Mouse (Mus musculus): ENCODE measurements around the gene Mef2a. TPM values are rescaled to one million over a fixed set of nuclear protein-coding genes. Genes with fewer than 3 reads are reported as not detected.

The Mef2a gene
- polyA plus RNA-seq, 1 experiment from 2014 or later, result 59.1 TPM

GRCm38 (mm10) chr7:67404176-67404575, 31.5 kb upstream of the Mef2a start:
- no peaks in the 10 kb centered on the region for H3K4me1 ChIP-seq (ENCODE audit: control insufficient read depth, insufficient read depth, low read length)
- no peaks in the 10 kb centered on the region for H3K36me3 ChIP-seq (ENCODE audit: control insufficient read depth, insufficient read depth, low read length)
- H3K4me2 ChIP-seq (ENCODE audit: low read depth, low read length), result no peak overlapping the region
- 76% methylated on average over 2 of the region's 2 CpGs for WGBS
- H3K9me3 ChIP-seq (ENCODE audit: control insufficient read depth, low read length), result peaks cover 6% of the 10 kb centered on the region; the same call in 1 of the 2 replicates
- H3K27me3 ChIP-seq (replicated peaks; ENCODE audit: control insufficient read depth, insufficient read depth, low read length), result no peaks in the 10 kb centered on the region
- DNase-seq (ENCODE audit: low spot score) (no peak), ATAC-seq (ENCODE audit: low read depth) (no peak)
- no peak overlapping the region for H3K4me3 ChIP-seq (ENCODE audit: low read depth, low read length)
- H3K27ac ChIP-seq (replicated peaks; ENCODE audit: low read depth, low read length), result no peak overlapping the region
- H3K9ac ChIP-seq (ENCODE audit: low read depth, low read length), result no peak overlapping the region

GRCm38 (mm10) chr7:67402353-67402752, 29.7 kb upstream of the Mef2a start:
- Histone ChIP-seq H3K27me3 (replicated peaks; ENCODE audit: control insufficient read depth, insufficient read depth, low read length) (no peaks in the 10 kb centered on the region), H3K9me3 (ENCODE audit: control insufficient read depth, low read length) (peaks cover 6% of the 10 kb centered on the region; the same call in 1 of the 2 replicates), H3K9ac (ENCODE audit: low read depth, low read length) (no peak overlapping the region), H3K4me2 (ENCODE audit: low read depth, low read length) (no peak overlapping the region), H3K4me3 (ENCODE audit: low read depth, low read length) (no peak overlapping the region), H3K4me1 (ENCODE audit: control insufficient read depth, insufficient read depth, low read length) (no peaks in the 10 kb centered on the region), H3K36me3 (ENCODE audit: control insufficient read depth, insufficient read depth, low read length) (no peaks in the 10 kb centered on the region), H3K27ac (replicated peaks; ENCODE audit: low read depth, low read length) (no peak overlapping the region)
- ATAC-seq (ENCODE audit: low read depth), result no peak
- WGBS, result 66% methylated on average over 7 of the region's 7 CpGs
- DNase-seq (ENCODE audit: low spot score), result no peak

- DNase-seq (ENCODE audit: low spot score) (no peak), ATAC-seq (ENCODE audit: low read depth) (no peak)
- Histone ChIP-seq H3K9me3 (ENCODE audit: control insufficient read depth, low read length) (peaks cover 6% of the 10 kb centered on the region; the same call in 1 of the 2 replicates), H3K9ac (ENCODE audit: low read depth, low read length) (no peak overlapping the region), H3K4me2 (ENCODE audit: low read depth, low read length) (no peak overlapping the region), H3K4me3 (ENCODE audit: low read depth, low read length) (no peak overlapping the region), H3K27me3 (replicated peaks; ENCODE audit: control insufficient read depth, insufficient read depth, low read length) (no peaks in the 10 kb centered on the region), H3K27ac (replicated peaks; ENCODE audit: low read depth, low read length) (no peak overlapping the region), H3K4me1 (ENCODE audit: control insufficient read depth, insufficient read depth, low read length) (no peaks in the 10 kb centered on the region), H3K36me3 (ENCODE audit: control insufficient read depth, insufficient read depth, low read length) (no peaks in the 10 kb centered on the region)
- WGBS, result 45% methylated on average over 5 of the region's 5 CpGs
Observed at GRCm38 (mm10) chr7:67401379-67401778, 28.7 kb upstream of the Mef2a start.

- no peaks in the 10 kb centered on the region for H3K36me3 ChIP-seq (ENCODE audit: control insufficient read depth, insufficient read depth, low read length)
- H3K4me1 ChIP-seq (ENCODE audit: control insufficient read depth, insufficient read depth, low read length), result no peaks in the 10 kb centered on the region
- H3K9me3 ChIP-seq (ENCODE audit: control insufficient read depth, low read length), result no peaks in the 10 kb centered on the region
- H3K27me3 ChIP-seq (replicated peaks; ENCODE audit: control insufficient read depth, insufficient read depth, low read length), result no peaks in the 10 kb centered on the region
- DNase-seq (ENCODE audit: low spot score), result peak; percentile 16
- no peak overlapping the region for H3K4me2 ChIP-seq (ENCODE audit: low read depth, low read length)
- 58% methylated on average over 5 of the region's 5 CpGs for WGBS
- no peak overlapping the region for H3K9ac ChIP-seq (ENCODE audit: low read depth, low read length)
- H3K27ac ChIP-seq (replicated peaks; ENCODE audit: low read depth, low read length), result no peak overlapping the region
- no peak overlapping the region for H3K4me3 ChIP-seq (ENCODE audit: low read depth, low read length)
- no peak for ATAC-seq (ENCODE audit: low read depth)
Observed at GRCm38 (mm10) chr7:67390760-67391159, 18.1 kb upstream of the Mef2a start.

- Histone ChIP-seq H3K4me1 (ENCODE audit: control insufficient read depth, insufficient read depth, low read length) (no peaks in the 10 kb centered on the region), H3K4me2 (ENCODE audit: low read depth, low read length) (no peak overlapping the region), H3K9me3 (ENCODE audit: control insufficient read depth, low read length) (no peaks in the 10 kb centered on the region), H3K9ac (ENCODE audit: low read depth, low read length) (no peak overlapping the region), H3K4me3 (ENCODE audit: low read depth, low read length) (no peak overlapping the region), H3K27ac (replicated peaks; ENCODE audit: low read depth, low read length) (no peak overlapping the region), H3K27me3 (replicated peaks; ENCODE audit: control insufficient read depth, insufficient read depth, low read length) (no peaks in the 10 kb centered on the region), H3K36me3 (ENCODE audit: control insufficient read depth, insufficient read depth, low read length) (no peaks in the 10 kb centered on the region)
- DNase-seq (ENCODE audit: low spot score) (no peak), ATAC-seq (ENCODE audit: low read depth) (no peak)
- 68% methylated on average over 7 of the region's 7 CpGs for whole genome bisulfite sequencing
Observed at GRCm38 (mm10) chr7:67390095-67390494, 17.4 kb upstream of the Mef2a start.

GRCm38 (mm10) chr7:67384942-67385872, 12.5 kb upstream of the Mef2a start:
- H3K27me3 ChIP-seq (replicated peaks; ENCODE audit: control insufficient read depth, insufficient read depth, low read length), result no peaks in the 10 kb centered on the region
- no peaks in the 10 kb centered on the region for H3K36me3 ChIP-seq (ENCODE audit: control insufficient read depth, insufficient read depth, low read length)
- no peak overlapping the region for H3K4me2 ChIP-seq (ENCODE audit: low read depth, low read length)
- DNase-seq (ENCODE audit: low spot score), result peak; percentile 59
- H3K9me3 ChIP-seq (ENCODE audit: control insufficient read depth, low read length), result no peaks in the 10 kb centered on the region
- H3K4me3 ChIP-seq (ENCODE audit: low read depth, low read length), result no peak overlapping the region
- H3K9ac ChIP-seq (ENCODE audit: low read depth, low read length), result no peak overlapping the region
- WGBS, result 71% methylated on average over 6 of the region's 6 CpGs
- no peak overlapping the region for H3K27ac ChIP-seq (replicated peaks; ENCODE audit: low read depth, low read length)
- no peaks in the 10 kb centered on the region for H3K4me1 ChIP-seq (ENCODE audit: control insufficient read depth, insufficient read depth, low read length)
- ATAC-seq (ENCODE audit: low read depth), result peak; percentile 82

- no peak for ATAC-seq (ENCODE audit: low read depth)
- WGBS, result 80% methylated on average over 6 of the region's 6 CpGs
- Histone ChIP-seq H3K4me1 (ENCODE audit: control insufficient read depth, insufficient read depth, low read length) (no peaks in the 10 kb centered on the region), H3K9me3 (ENCODE audit: control insufficient read depth, low read length) (no peaks in the 10 kb centered on the region), H3K9ac (ENCODE audit: low read depth, low read length) (no peak overlapping the region), H3K36me3 (ENCODE audit: control insufficient read depth, insufficient read depth, low read length) (no peaks in the 10 kb centered on the region), H3K27me3 (replicated peaks; ENCODE audit: control insufficient read depth, insufficient read depth, low read length) (no peaks in the 10 kb centered on the region), H3K4me2 (ENCODE audit: low read depth, low read length) (no peak overlapping the region), H3K27ac (replicated peaks; ENCODE audit: low read depth, low read length) (no peak overlapping the region), H3K4me3 (ENCODE audit: low read depth, low read length) (no peak overlapping the region)
- no peak for DNase-seq (ENCODE audit: low spot score)
Observed at GRCm38 (mm10) chr7:67380174-67381129, 7.8 kb upstream of the Mef2a start.

GRCm38 (mm10) chr7:67376796-67377195, 4.1 kb upstream of the Mef2a start:
- peaks cover 10% of the 10 kb centered on the region; the same call in 1 of the 2 replicates for H3K4me1 ChIP-seq (ENCODE audit: control insufficient read depth, insufficient read depth, low read length)
- ATAC-seq (ENCODE audit: low read depth) (no peak), DNase-seq (ENCODE audit: low spot score) (no peak)
- no peak overlapping the region for H3K4me2 ChIP-seq (ENCODE audit: low read depth, low read length)
- no peaks in the 10 kb centered on the region for H3K27me3 ChIP-seq (replicated peaks; ENCODE audit: control insufficient read depth, insufficient read depth, low read length)
- no peak overlapping the region for H3K9ac ChIP-seq (ENCODE audit: low read depth, low read length)
- no peak overlapping the region for H3K27ac ChIP-seq (replicated peaks; ENCODE audit: low read depth, low read length)
- no peak overlapping the region for H3K4me3 ChIP-seq (ENCODE audit: low read depth, low read length)
- WGBS, result 78% methylated on average over 6 of the region's 6 CpGs
- H3K9me3 ChIP-seq (ENCODE audit: control insufficient read depth, low read length), result no peaks in the 10 kb centered on the region
- no peaks in the 10 kb centered on the region for H3K36me3 ChIP-seq (ENCODE audit: control insufficient read depth, insufficient read depth, low read length)
